Mouse (Mus musculus) adrenal gland, adult 8-10 months (tissue): Measurements from ENCODE around the gene Olfr740. TPM values are rescaled to one million over a fixed set of nuclear protein-coding genes. Genes with fewer than 3 reads are reported as not detected.

ENCODE experiments used
- DNase-seq: peaks from one replicate; pipeline ENCODE4 v3.0.0; 2022
- total RNA-seq, 4 experiments: library from RNA; stranded (reverse); gene quantifications; 2 replicates each; pipeline ENCODE4 v1.2.4; 2022

The Olfr740 gene
- not detected for total RNA-seq

DNA sequence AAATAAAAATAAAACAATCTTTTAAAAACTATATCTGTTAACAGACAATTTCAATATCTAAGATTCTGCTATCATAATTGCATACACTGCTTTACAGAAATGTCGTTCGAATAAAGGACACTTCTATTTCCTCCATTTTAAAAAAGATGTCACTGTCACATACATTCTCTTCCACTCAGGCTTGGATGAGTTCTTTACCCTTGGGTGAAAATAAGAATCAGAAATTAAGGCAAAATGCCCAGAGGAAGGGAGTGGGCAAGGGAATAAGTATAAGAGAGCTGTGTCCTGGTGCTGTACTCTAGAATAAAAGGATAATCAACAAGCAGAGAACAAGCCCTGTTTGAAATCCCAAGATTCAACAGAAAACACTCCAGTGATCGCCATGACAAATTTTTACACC is at the start of gene Olfr740:
TSS of gene Olfr740 (plus strand) at position 301 of the 400 bp plus-strand sequence.
- DNase-seq = no peak

GRCm38 (mm10) chr14:50407268-50407667 is 38.1 kb upstream of the Olfr740 start, which contains the start of gene Olfr738:
Olfr738 (plus strand) TSS chr14:50407568.
- no peak for DNase-seq

DNA sequence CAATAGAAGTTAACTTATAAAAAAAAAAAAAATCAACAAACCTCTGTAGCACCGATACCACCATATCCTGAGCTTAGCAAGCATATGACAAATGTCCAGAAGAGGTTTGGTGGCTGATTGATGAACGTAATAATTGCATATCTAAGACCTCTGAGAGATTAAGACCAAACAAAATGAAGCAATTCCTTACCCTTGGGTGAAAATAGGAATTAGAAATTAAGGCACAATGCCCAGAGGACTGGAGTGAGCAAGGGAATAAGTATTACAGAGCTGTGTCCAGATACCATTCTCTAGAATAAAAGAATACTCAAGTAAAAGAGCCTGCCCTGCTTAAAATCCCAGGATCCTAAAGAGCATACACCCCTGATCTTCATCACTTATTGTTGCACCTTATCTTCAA is 27.0 kb upstream of the Olfr740 start, which contains the start of gene Olfr739:
TSS of gene Olfr739 (plus strand) at position 301 of the 400 bp plus-strand sequence.
- no peak for DNase-seq

GRCm38 (mm10) chr14:50472438-50472837 is 27.1 kb downstream of the Olfr740 start, which contains the start of gene Olfr741:
Olfr741 (plus strand) TSS chr14:50472738.
- DNase-seq = no peak

DNA sequence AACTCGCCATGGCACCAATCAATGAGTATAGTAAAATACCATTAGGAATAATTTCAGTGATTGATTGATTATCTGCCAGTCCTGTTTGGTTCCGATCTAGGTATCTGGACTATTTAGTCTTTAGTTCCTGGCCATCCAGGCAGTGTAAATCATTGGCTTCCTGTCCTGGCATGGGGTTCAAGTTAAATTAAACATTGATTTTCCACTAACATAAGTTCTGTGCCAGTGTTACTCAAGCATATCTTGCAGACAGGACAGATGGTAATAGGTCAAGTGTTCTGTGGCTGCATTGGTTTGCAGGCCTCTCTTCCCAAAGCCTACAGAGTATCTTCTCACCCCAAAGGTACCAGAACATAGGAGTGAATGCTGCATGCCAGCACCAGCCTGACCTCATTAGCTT is 33.1 kb downstream of the Olfr740 start:
- no peak for DNase-seq

DNA sequence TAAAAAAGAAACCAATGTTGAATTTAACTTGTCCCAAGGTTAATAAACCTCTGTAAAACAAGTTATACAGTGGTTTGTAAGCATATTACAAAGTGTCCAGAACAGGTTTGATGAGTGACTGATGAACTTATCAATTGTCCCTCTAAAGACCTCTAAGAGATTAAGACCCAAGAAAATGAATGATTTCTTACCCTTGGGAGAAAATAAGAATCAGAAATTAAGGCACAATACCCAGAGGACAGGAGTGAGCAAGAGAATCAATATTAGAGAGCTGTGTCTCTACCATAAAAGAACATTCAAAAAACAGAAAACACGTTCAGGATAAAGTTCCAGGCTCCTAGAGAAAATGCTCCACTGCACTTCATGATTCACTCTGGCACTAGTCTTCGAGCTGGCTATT is 58.0 kb downstream of the Olfr740 start, which contains the start of gene Olfr742:
TSS of gene Olfr742 (plus strand) at position 301 of the 400 bp plus-strand sequence.
- no peak for DNase-seq

Other genes starting within 250 kb of the Olfr740 start
- under 1 TPM in 1 of 4 experiments, not detected in 3; 0.06 TPM for gene Olfr731, start 203.7 kb upstream of the Olfr740 start, total RNA-seq
- gene Olfr732, start 161.3 kb upstream of the Olfr740 start, total RNA-seq = not detected
- gene Olfr733, start 144.0 kb upstream of the Olfr740 start, total RNA-seq = not detected
- gene Olfr734, start 118.8 kb upstream of the Olfr740 start, total RNA-seq = not detected
- under 1 TPM in 2 of 4 experiments, not detected in 2; 0.06 to 0.11 TPM for gene Olfr735, start 96.7 kb upstream of the Olfr740 start, total RNA-seq
- gene Tlr11, start 87.6 kb upstream of the Olfr740 start, total RNA-seq = under 1 TPM; 0.07 to 0.54 (median 0.32) TPM
- gene Olfr736, start 64.4 kb upstream of the Olfr740 start, total RNA-seq = not detected
- gene Olfr738, start 38.0 kb upstream of the Olfr740 start, total RNA-seq = not detected
- not detected for gene Olfr739, start 26.9 kb upstream of the Olfr740 start, total RNA-seq
- not detected for gene Olfr741, start 27.2 kb downstream of the Olfr740 start, total RNA-seq
- not detected for gene Olfr742, start 58.1 kb downstream of the Olfr740 start, total RNA-seq
- gene Olfr743, start 76.3 kb downstream of the Olfr740 start, total RNA-seq = not detected
- not detected for gene Olfr744, start 169.3 kb downstream of the Olfr740 start, total RNA-seq
- not detected for gene Olfr745, start 193.8 kb downstream of the Olfr740 start, total RNA-seq
- gene Olfr746, start 201.5 kb downstream of the Olfr740 start, total RNA-seq = not detected
- not detected for gene Olfr747, start 247.7 kb downstream of the Olfr740 start, total RNA-seq